Mouse (Mus musculus) B cell, adult 2 months (primary cell): Measurements from ENCODE around the gene Rbm44.
A peak's percentile ranks its signal among the peaks of the same experiment; 100 is the strongest.

Source experiments
- DNase-seq, 2 experiments: peaks; one replicate each; pipeline ENCODE4 v3.0.0; 2022

Rbm44 gene

GRCm38 (mm10) chr1:91144813-91145212 lies at the start of gene Rbm44:
TSS of gene Rbm44 (plus strand) at chr1:91145089.
- no peak for DNase-seq

- DNase-seq, result no peak
Measured at GRCm38 (mm10) chr1:91095258-91095657, 49.6 kb upstream of the Rbm44 start.

GRCm38 (mm10) chr1:91095853-91096252 lies 49.0 kb upstream of the Rbm44 start:
- DNase-seq, result no peak

- peak; percentile 30 to 38 for DNase-seq
Measured at GRCm38 (mm10) chr1:91096490-91096889, 48.4 kb upstream of the Rbm44 start.

GRCm38 (mm10) chr1:91097283-91097834 lies 47.5 kb upstream of the Rbm44 start:
- DNase-seq, result no peak

GRCm38 (mm10) chr1:91098887-91099286 lies 46.0 kb upstream of the Rbm44 start:
- peak; percentile 89 to 90 for DNase-seq

- no peak for DNase-seq
Measured at GRCm38 (mm10) chr1:91101709-91102440, 43.0 kb upstream of the Rbm44 start.

GRCm38 (mm10) chr1:91103366-91103983 lies 41.4 kb upstream of the Rbm44 start:
- DNase-seq, result no peak

GRCm38 (mm10) chr1:91107548-91107947 lies 37.3 kb upstream of the Rbm44 start:
- no peak for DNase-seq

- DNase-seq, result no peak
Measured at GRCm38 (mm10) chr1:91109302-91109701, 35.6 kb upstream of the Rbm44 start.

GRCm38 (mm10) chr1:91112171-91112570 lies 32.7 kb upstream of the Rbm44 start:
- DNase-seq, result no peak

- DNase-seq, result no peak
Measured at GRCm38 (mm10) chr1:91112606-91113005, 32.3 kb upstream of the Rbm44 start.

- no peak for DNase-seq
Measured at GRCm38 (mm10) chr1:91122121-91122520, 22.8 kb upstream of the Rbm44 start.

- no peak for DNase-seq
Measured at GRCm38 (mm10) chr1:91123004-91123403, 21.9 kb upstream of the Rbm44 start.

- DNase-seq, result no peak
Measured at GRCm38 (mm10) chr1:91123466-91123865, 21.4 kb upstream of the Rbm44 start.

GRCm38 (mm10) chr1:91128849-91129248 lies 16.0 kb upstream of the Rbm44 start:
- DNase-seq, result no peak

GRCm38 (mm10) chr1:91137036-91137435 lies 7.9 kb upstream of the Rbm44 start:
- no peak for DNase-seq

GRCm38 (mm10) chr1:91151509-91151908 lies 6.6 kb downstream of the Rbm44 start:
- DNase-seq, result no peak

GRCm38 (mm10) chr1:91166798-91167197 lies 21.9 kb downstream of the Rbm44 start:
- DNase-seq, result no peak

GRCm38 (mm10) chr1:91169157-91169556 lies 24.3 kb downstream of the Rbm44 start:
- no peak for DNase-seq

- no peak for DNase-seq
Measured at GRCm38 (mm10) chr1:91174796-91175195, 29.9 kb downstream of the Rbm44 start.

- no peak for DNase-seq
Measured at GRCm38 (mm10) chr1:91176026-91176425, 31.1 kb downstream of the Rbm44 start.

- DNase-seq, result no peak
Measured at GRCm38 (mm10) chr1:91176871-91177270, 32.0 kb downstream of the Rbm44 start.

GRCm38 (mm10) chr1:91179086-91179485 lies 34.2 kb downstream of the Rbm44 start:
- peak; percentile 77 to 80 for DNase-seq
